Mouse (Mus musculus) ovary, adult 2 months (tissue): ENCODE measurements around the gene Ugt1a5. TPM values are rescaled to one million over a fixed set of nuclear protein-coding genes. Genes with fewer than 3 reads are reported as not detected.

ENCODE experiments used
- polyA plus RNA-seq: library from polyadenylated mRNA; depleted of rRNA; stranded (reverse); fragments of >200 nt; gene quantifications from 2 replicates; pipeline ENCODE4 v1.2.3, GENCODE M21; 2012; rRNA removed

Gene Ugt1a5
- 0.11 and 0.14 TPM in 2 replicates for polyA plus RNA-seq

DNA sequence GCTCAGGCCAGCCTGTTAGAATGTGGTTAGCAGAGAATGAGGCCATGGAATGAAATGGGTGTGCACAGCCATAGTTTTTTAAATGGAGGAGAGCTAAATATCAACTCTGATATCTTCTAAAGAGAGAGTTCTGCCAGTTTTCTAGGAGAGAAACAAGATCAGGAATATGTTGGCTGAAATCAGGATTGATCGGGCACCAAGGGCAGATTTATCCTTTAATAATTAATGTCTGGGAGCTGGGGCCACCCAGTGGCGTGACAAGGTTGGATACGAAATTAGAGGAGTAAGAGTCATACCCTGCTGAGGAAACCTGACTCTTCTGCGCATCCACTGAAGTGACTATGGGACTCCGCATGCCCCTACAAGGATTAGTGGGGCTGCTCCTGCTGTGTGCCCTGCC is at the start of gene Ugt1a5:
Ugt1a5 (plus strand) TSS at position 302 of the 400 bp plus-strand sequence.

DNA sequence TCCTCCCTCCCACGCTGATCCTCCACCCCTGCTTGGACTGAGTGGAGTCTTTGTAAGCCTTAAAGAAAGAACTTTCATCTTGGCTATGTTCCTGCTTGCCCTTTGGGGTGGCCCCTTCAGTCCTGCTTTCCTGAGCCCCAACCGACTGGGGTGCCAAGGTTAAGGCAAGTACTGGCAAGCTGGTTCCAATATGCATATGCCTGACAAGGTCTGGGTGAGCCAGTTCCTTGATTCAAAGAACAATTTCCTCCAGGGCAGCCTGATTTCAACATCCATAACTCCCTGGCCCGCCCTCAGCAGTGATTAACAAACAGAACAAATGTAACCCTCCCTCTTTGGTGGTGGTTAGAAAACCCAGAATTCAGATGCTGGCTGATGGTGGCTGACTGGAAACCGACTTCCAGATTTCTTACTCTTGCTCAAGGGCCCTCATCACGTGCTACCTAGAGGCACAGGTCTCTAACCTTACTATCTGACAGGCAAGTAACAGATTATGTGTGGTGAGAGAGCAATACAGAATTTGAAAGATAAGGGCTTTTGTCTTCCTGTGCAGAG is 31.3 kb upstream of the Ugt1a5 start, which contains the start of gene Ugt1a6a:
Ugt1a6a (plus strand) TSS at position 353 of the 555 bp plus-strand sequence.

GRCm38 (mm10) chr1:88200456-88200855 is 34.6 kb downstream of the Ugt1a5 start, which contains the start of gene Ugt1a2:
Gene Ugt1a2, plus strand, starts transcription at chr1:88200601.

GRCm38 (mm10) chr1:88205294-88205922 is 39.6 kb downstream of the Ugt1a5 start, which contains the start of gene Dnajb3:
Gene Dnajb3, minus strand, starts transcription at chr1:88205782.

DNA sequence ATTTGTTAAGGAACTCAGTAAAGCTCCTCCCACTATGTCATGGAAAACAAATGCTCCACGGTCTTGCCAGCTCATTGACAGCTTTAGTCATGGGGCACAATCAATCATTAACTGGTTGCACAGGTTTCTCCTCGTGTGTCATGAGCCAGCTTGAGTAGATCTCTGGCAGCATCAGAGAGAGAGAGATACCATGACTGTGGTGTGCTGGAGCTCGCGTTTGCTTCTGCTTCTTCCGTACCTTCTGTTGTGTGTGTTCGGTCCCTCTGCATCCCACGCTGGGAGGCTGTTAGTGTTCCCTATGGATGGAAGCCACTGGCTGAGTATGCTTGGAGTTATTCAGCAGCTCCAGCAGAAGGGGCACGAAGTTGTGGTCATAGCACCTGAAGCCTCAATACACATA is 46.0 kb downstream of the Ugt1a5 start, which contains the start of gene Ugt1a1:
Ugt1a1 (plus strand) TSS at position 148 of the 400 bp plus-strand sequence.

GRCm38 (mm10) chr1:88226670-88227379 is 61.0 kb downstream of the Ugt1a5 start, which contains the start of gene Mroh2a:
Gene Mroh2a, plus strand, starts transcription at chr1:88226986.

Other genes with a start within 250 kb of the Ugt1a5 start
- gene Usp40, start 157.5 kb upstream of the Ugt1a5 start, polyA plus RNA-seq = 9.8 and 13.1 TPM in 2 replicates
- not detected in 2 replicates for gene Ugt1a10, start 110.6 kb upstream of the Ugt1a5 start, polyA plus RNA-seq
- 0.10 TPM in 1 of 2 replicates, not detected in the other for gene Ugt1a9, start 95.2 kb upstream of the Ugt1a5 start, polyA plus RNA-seq
- gene Ugt1a8, start 78.2 kb upstream of the Ugt1a5 start, polyA plus RNA-seq = not detected in 2 replicates
- 8.5 and 9.3 TPM in 2 replicates for gene Ugt1a7c, start 71.0 kb upstream of the Ugt1a5 start, polyA plus RNA-seq
- gene Ugt1a6b, start 62.8 kb upstream of the Ugt1a5 start, polyA plus RNA-seq = 11.4 and 14.9 TPM in 2 replicates
- gene Ugt1a6a, start 31.2 kb upstream of the Ugt1a5 start, polyA plus RNA-seq = 26.8 and 30.0 TPM in 2 replicates
- gene Ugt1a2, start 34.6 kb downstream of the Ugt1a5 start, polyA plus RNA-seq = 0.07 and 0.08 TPM in 2 replicates
- 3.2 and 6.0 TPM in 2 replicates for gene Dnajb3, start 39.8 kb downstream of the Ugt1a5 start, polyA plus RNA-seq
- 6.2 and 7.1 TPM in 2 replicates for gene Ugt1a1, start 45.9 kb downstream of the Ugt1a5 start, polyA plus RNA-seq
- 2.4 and 3.0 TPM in 2 replicates for gene Mroh2a, start 61.0 kb downstream of the Ugt1a5 start, polyA plus RNA-seq
- 100 and 169 TPM in 2 replicates for gene Hjurp, start 111.6 kb downstream of the Ugt1a5 start, polyA plus RNA-seq
- gene Trpm8, start 111.6 kb downstream of the Ugt1a5 start, polyA plus RNA-seq = not detected in 2 replicates
- not detected in 2 replicates for gene Spp2, start 240.9 kb downstream of the Ugt1a5 start, polyA plus RNA-seq